Comparison of ENCODE assay signal across 14 mouse cellular contexts in genomic region chr2:76215219-76215618, GRCm38 (mm10).
DNase-seq lines count a peak whose midpoint lies in the region; TF ChIP-seq lines count a peak whose summit lies in the region.
"Had no signal": no experiment of that assay in that cellular context is flagged by ENCODE, and none has a peak within 500 bp of the region (broad histone marks: within the 10 kb centered on the region; RNA-seq: fewer than 3 reads in every experiment).

No protein-coding gene starts in this region.

- TF ChIP-seq CTCF in brain, embryonic 14.5 days (IDR thresholded peaks at IDR 0.05; ENCODE audit: borderline replicate concordance, extremely low read depth, insufficient read depth, insufficient read length): no peak

- DNase-seq in lung, postnatal 25 days (ENCODE audit: low spot score): peak; percentile 2
- DNase-seq in lung, postnatal 36 days: no peak
- DNase-seq in CD4-positive, CD25-positive, alpha-beta regulatory T cell, adult 2 months (ENCODE audit: low read depth, low spot score): peak; percentile 81
- DNase-seq in brain, embryonic 14.5 days (ENCODE audit: low read depth): peak; percentile 12
- peak; percentile 85 for DNase-seq in naive thymus-derived CD4-positive, alpha-beta T cell, adult 2 months (ENCODE audit: low read depth)
- DNase-seq in urinary bladder, adult 2 months (ENCODE audit: low spot score): no peak
- DNase-seq in cerebellum, postnatal 36 days: no peak
- DNase-seq in embryo, embryonic 10 days (ENCODE audit: low spot score): no peak
- DNase-seq: cerebellum, adult 11 months; cerebellum, postnatal 25 days; gastrocnemius, postnatal 36 days; heart, postnatal 10 days; kidney, adult 11 months; kidney, postnatal 14 days had no signal

- TF ChIP-seq POLR2A in brain, embryonic 14.5 days (IDR thresholded peaks at IDR 0.05; ENCODE audit: borderline replicate concordance, extremely low read depth, insufficient read depth, insufficient read length, poor library complexity, severe bottlenecking): no peak

Comparison
In these comparisons a context has a peak if more than half of its experiments do, and no peak if none do; other contexts are left out.
1. DNase-seq: peak in lung, postnatal 25 days (single experiment), CD4-positive, CD25-positive, alpha-beta regulatory T cell, adult 2 months (single experiment), brain, embryonic 14.5 days (single experiment) and naive thymus-derived CD4-positive, alpha-beta T cell, adult 2 months (single experiment); none in lung, postnatal 36 days (single experiment), urinary bladder, adult 2 months (single experiment), cerebellum, postnatal 36 days (0 of 2) and embryo, embryonic 10 days (single experiment).